Mouse (Mus musculus): ENCODE data around the gene Pitpna. TPM values are rescaled to one million over a fixed set of nuclear protein-coding genes. Genes with fewer than 3 reads are reported as not detected.

Gene Pitpna
- total and polyA plus RNA-seq, 2 experiments from 2014 or later, result 58.4 to 74.0 TPM

- Histone ChIP-seq H3K27ac (ENCODE audit: low read depth) (no peak overlapping the region), H3K27me3 (ENCODE audit: control insufficient read depth, insufficient read depth, low read length) (no peaks in the 10 kb centered on the region), H3K9me3 (replicated peaks; ENCODE audit: control insufficient read depth, low read length) (no peaks in the 10 kb centered on the region), H3K36me3 (replicated peaks; ENCODE audit: control insufficient read depth, insufficient read depth, low read length) (peaks cover 71% of the 10 kb centered on the region), H3K4me1 (ENCODE audit: control insufficient read depth, insufficient read depth) (no peaks in the 10 kb centered on the region), H3K4me3 (ENCODE audit: low read depth, low read length) (no peak overlapping the region), H3K4me2 (ENCODE audit: low read depth, low read length) (no peak overlapping the region), H3K9ac (replicated peaks; ENCODE audit: low read depth, low read length) (no peak overlapping the region)
- no peak for DNase-seq (ENCODE audit: low spot score)
- ATAC-seq (ENCODE audit: insufficient read depth, low read depth), result no peak
- 40% methylated on average over 1 of the region's 1 CpGs for WGBS
- TF ChIP-seq EP300 (IDR thresholded peaks at IDR 0.05; ENCODE audit: low read depth), result no peak
Measured at GRCm38 (mm10) chr11:75605318-75605717, 17.4 kb downstream of the Pitpna start.

DNA sequence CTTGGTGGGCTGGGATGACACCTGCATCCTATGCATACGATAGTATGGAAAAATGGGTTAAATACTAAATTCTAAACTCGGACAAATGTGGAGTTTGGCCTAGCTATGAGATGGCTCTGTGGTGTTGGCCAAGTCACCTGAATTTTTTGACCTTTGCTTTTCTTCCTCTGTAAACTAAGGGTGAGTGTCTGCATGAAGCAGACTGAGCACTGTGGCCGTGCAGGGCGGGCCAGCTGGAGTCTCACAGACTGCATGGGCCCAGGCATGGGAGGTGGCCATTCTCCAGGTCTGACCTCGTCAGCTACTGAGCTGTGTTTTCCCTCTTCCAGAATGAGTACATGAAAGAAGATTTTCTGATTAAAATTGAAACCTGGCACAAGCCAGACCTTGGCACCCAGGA lies 20.9 kb downstream of the Pitpna start:
- no peaks in the 10 kb centered on the region for H3K4me1 ChIP-seq (ENCODE audit: control insufficient read depth, insufficient read depth)
- WGBS, result 91% methylated on average over 5 of the region's 5 CpGs
- H3K9ac ChIP-seq (replicated peaks; ENCODE audit: low read depth, low read length), result no peak overlapping the region
- H3K27ac ChIP-seq (ENCODE audit: low read depth), result no peak overlapping the region
- TF ChIP-seq CTCF (IDR thresholded peaks at IDR 0.05; ENCODE audit: low read depth) (no peak), EP300 (IDR thresholded peaks at IDR 0.05; ENCODE audit: low read depth) (no peak)
- H3K4me2 ChIP-seq (ENCODE audit: low read depth, low read length), result no peak overlapping the region
- no peaks in the 10 kb centered on the region for H3K9me3 ChIP-seq (replicated peaks; ENCODE audit: control insufficient read depth, low read length)
- ATAC-seq (ENCODE audit: insufficient read depth, low read depth) (no peak), DNase-seq (ENCODE audit: low spot score) (no peak)
- no peak overlapping the region for H3K4me3 ChIP-seq (ENCODE audit: low read depth, low read length)
- H3K36me3 ChIP-seq (replicated peaks; ENCODE audit: control insufficient read depth, insufficient read depth, low read length), result peaks cover 72% of the 10 kb centered on the region
- no peaks in the 10 kb centered on the region for H3K27me3 ChIP-seq (ENCODE audit: control insufficient read depth, insufficient read depth, low read length)

GRCm38 (mm10) chr11:75610021-75610420 lies 22.1 kb downstream of the Pitpna start:
- H3K27ac ChIP-seq (ENCODE audit: low read depth), result no peak overlapping the region
- no peaks in the 10 kb centered on the region for H3K27me3 ChIP-seq (ENCODE audit: control insufficient read depth, insufficient read depth, low read length)
- H3K4me1 ChIP-seq (ENCODE audit: control insufficient read depth, insufficient read depth), result no peaks in the 10 kb centered on the region
- 69% methylated on average over 2 of the region's 2 CpGs for WGBS
- no peak for ATAC-seq (ENCODE audit: insufficient read depth, low read depth)
- H3K9me3 ChIP-seq (replicated peaks; ENCODE audit: control insufficient read depth, low read length), result no peaks in the 10 kb centered on the region
- no peak overlapping the region for H3K4me2 ChIP-seq (ENCODE audit: low read depth, low read length)
- H3K36me3 ChIP-seq (replicated peaks; ENCODE audit: control insufficient read depth, insufficient read depth, low read length), result peaks cover 73% of the 10 kb centered on the region
- TF ChIP-seq EP300 (IDR thresholded peaks at IDR 0.05; ENCODE audit: low read depth) (no peak), CTCF (IDR thresholded peaks at IDR 0.05; ENCODE audit: low read depth) (no peak)
- H3K9ac ChIP-seq (replicated peaks; ENCODE audit: low read depth, low read length), result no peak overlapping the region
- no peak overlapping the region for H3K4me3 ChIP-seq (ENCODE audit: low read depth, low read length)
- no peak for DNase-seq (ENCODE audit: low spot score)

DNA sequence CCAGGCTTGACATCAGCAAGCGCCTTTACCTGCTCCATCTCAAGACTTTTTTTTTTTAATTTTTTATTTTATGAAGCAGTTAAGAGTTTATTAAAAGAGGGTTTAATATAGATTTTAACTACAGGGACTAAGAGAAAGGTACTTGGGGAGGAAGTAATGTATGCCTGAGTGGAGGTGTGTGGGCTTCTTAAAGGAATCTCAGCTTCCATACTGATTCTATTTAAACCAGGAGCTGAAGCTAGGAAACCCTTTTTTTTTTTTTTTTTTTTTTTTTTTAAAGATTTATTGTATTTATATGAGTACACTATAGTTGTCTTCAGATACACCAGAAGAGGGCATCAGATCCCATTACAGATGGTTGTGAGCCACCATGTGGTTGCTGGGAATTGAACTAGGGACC lies 26.9 kb downstream of the Pitpna start:
- H3K36me3 ChIP-seq (replicated peaks; ENCODE audit: control insufficient read depth, insufficient read depth, low read length), result peaks cover 82% of the 10 kb centered on the region
- H3K4me3 ChIP-seq (ENCODE audit: low read depth, low read length), result no peak overlapping the region
- H3K9ac ChIP-seq (replicated peaks; ENCODE audit: low read depth, low read length), result no peak overlapping the region
- no peak overlapping the region for H3K4me2 ChIP-seq (ENCODE audit: low read depth, low read length)
- no peaks in the 10 kb centered on the region for H3K27me3 ChIP-seq (ENCODE audit: control insufficient read depth, insufficient read depth, low read length)
- no peak for TF ChIP-seq EP300 (IDR thresholded peaks at IDR 0.05; ENCODE audit: low read depth)
- TF ChIP-seq CTCF (IDR thresholded peaks at IDR 0.05; ENCODE audit: low read depth), result no peak
- 100% methylated on average over 1 of the region's 1 CpGs for WGBS
- DNase-seq (ENCODE audit: low spot score) (no peak), ATAC-seq (ENCODE audit: insufficient read depth, low read depth) (no peak)
- no peaks in the 10 kb centered on the region for H3K9me3 ChIP-seq (replicated peaks; ENCODE audit: control insufficient read depth, low read length)
- peaks cover under 1% of the 10 kb centered on the region; the same call in 1 of the 2 replicates for H3K4me1 ChIP-seq (ENCODE audit: control insufficient read depth, insufficient read depth)
- H3K27ac ChIP-seq (ENCODE audit: low read depth), result no peak overlapping the region

DNA sequence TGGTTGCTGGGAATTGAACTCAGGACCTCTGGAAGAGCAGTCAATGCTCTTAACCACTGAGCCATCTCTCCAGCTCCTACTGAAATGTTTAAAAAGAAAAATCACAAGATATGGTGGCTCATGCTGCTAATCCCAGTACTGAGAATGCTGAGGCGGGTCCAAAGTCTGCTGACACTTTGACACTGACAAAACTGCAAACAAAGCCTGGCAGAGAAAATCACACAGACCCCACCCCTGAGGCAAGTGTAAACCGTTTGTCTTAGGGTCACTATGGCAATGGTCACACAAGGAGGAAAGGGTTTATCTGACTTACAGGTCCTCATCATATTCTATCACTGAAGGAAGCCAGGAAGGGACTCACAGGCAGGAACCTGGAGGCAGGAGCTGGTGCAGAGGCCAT lies 27.7 kb downstream of the Pitpna start:
- Histone ChIP-seq H3K27me3 (ENCODE audit: control insufficient read depth, insufficient read depth, low read length) (no peaks in the 10 kb centered on the region), H3K4me2 (ENCODE audit: low read depth, low read length) (no peak overlapping the region), H3K9me3 (replicated peaks; ENCODE audit: control insufficient read depth, low read length) (no peaks in the 10 kb centered on the region), H3K27ac (ENCODE audit: low read depth) (no peak overlapping the region), H3K4me3 (ENCODE audit: low read depth, low read length) (no peak overlapping the region), H3K9ac (replicated peaks; ENCODE audit: low read depth, low read length) (no peak overlapping the region), H3K36me3 (replicated peaks; ENCODE audit: control insufficient read depth, insufficient read depth, low read length) (peaks cover 79% of the 10 kb centered on the region), H3K4me1 (ENCODE audit: control insufficient read depth, insufficient read depth) (peaks cover 8% of the 10 kb centered on the region; the same call in 1 of the 2 replicates)
- ATAC-seq (ENCODE audit: insufficient read depth, low read depth) (no peak), DNase-seq (ENCODE audit: low spot score) (no peak)
- TF ChIP-seq EP300 (IDR thresholded peaks at IDR 0.05; ENCODE audit: low read depth) (no peak), CTCF (IDR thresholded peaks at IDR 0.05; ENCODE audit: low read depth) (no peak)
- WGBS, result 89% methylated on average over 2 of the region's 2 CpGs

DNA sequence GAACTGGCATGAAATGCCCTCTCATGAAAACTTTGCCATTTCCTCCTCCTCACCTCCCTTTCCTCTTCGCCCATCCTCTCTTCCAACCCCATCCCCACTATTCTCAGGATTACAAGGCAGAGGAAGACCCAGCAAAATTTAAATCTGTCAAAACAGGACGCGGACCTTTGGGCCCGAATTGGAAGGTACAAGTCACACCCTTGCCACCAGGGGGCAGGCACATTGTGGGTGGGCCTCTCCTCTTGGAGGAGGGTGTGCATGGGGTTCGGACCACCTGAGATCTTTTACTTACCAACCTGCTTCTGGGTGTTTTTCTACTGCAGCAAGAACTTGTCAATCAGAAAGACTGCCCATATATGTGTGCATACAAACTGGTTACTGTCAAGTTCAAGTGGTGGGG lies 31.2 kb downstream of the Pitpna start:
- Histone ChIP-seq H3K4me1 (ENCODE audit: control insufficient read depth, insufficient read depth) (peaks cover 37% of the 10 kb centered on the region), H3K36me3 (replicated peaks; ENCODE audit: control insufficient read depth, insufficient read depth, low read length) (peaks cover 57% of the 10 kb centered on the region), H3K4me2 (ENCODE audit: low read depth, low read length) (no peak overlapping the region), H3K9ac (replicated peaks; ENCODE audit: low read depth, low read length) (no peak overlapping the region), H3K27me3 (ENCODE audit: control insufficient read depth, insufficient read depth, low read length) (no peaks in the 10 kb centered on the region), H3K9me3 (replicated peaks; ENCODE audit: control insufficient read depth, low read length) (no peaks in the 10 kb centered on the region), H3K4me3 (ENCODE audit: low read depth, low read length) (no peak overlapping the region), H3K27ac (ENCODE audit: low read depth) (peak overlapping the region; percentile 98)
- WGBS, result 80% methylated on average over 5 of the region's 5 CpGs
- TF ChIP-seq CTCF (IDR thresholded peaks at IDR 0.05; ENCODE audit: low read depth), result peak; percentile 58
- no peak for TF ChIP-seq EP300 (IDR thresholded peaks at IDR 0.05; ENCODE audit: low read depth)
- DNase-seq (ENCODE audit: low spot score) (no peak), ATAC-seq (ENCODE audit: insufficient read depth, low read depth) (no peak)

All from heart, postnatal 0 days (tissue).